13 mouse cellular contexts compared by ENCODE assay signal in genomic region chr15:102623121-102623520, GRCm38 (mm10). TPM values are rescaled to one million over a fixed set of nuclear protein-coding genes. Genes with fewer than 3 reads are reported as not detected.
A peak's percentile ranks its signal among the peaks of the same experiment; 100 is the strongest.
DNase-seq lines count a peak whose midpoint lies in the region; ATAC-seq and TF ChIP-seq lines count a peak whose summit lies in the region.
"Had no signal": no experiment of that assay in that cellular context is flagged by ENCODE, and none has a peak within 500 bp of the region (broad histone marks: within the 10 kb centered on the region; RNA-seq: fewer than 3 reads in every experiment).

No protein-coding gene starts in this region.

- ATAC-seq in hindbrain, embryonic 12.5 days (ENCODE audit: low FRiP score): no peak
- ATAC-seq in hindbrain, embryonic 11.5 days (ENCODE audit: low FRiP score): no peak
- no peak for ATAC-seq in midbrain, embryonic 15.5 days (replicated peaks)
- no peak for ATAC-seq in intestine, postnatal 0 days
- ATAC-seq in megakaryocyte-erythroid progenitor cell, adult 5-6 weeks (replicated peaks; ENCODE audit: low FRiP score, low TSS enrichment, poor library complexity, severe bottlenecking): no peak
- no peak for ATAC-seq in midbrain, embryonic 13.5 days

- no peaks in the 10 kb centered on the region for H3K9me3 ChIP-seq in hindbrain, embryonic 12.5 days (replicated peaks)
- no peaks in the 10 kb centered on the region for H3K9me3 ChIP-seq in hindbrain, embryonic 11.5 days (ENCODE audit: control insufficient read depth, low read length)
- H3K9me3 ChIP-seq in midbrain, embryonic 15.5 days: no peaks in the 10 kb centered on the region
- no peaks in the 10 kb centered on the region for H3K9me3 ChIP-seq in midbrain, embryonic 10.5 days (replicated peaks)
- H3K9me3 ChIP-seq in intestine, postnatal 0 days (ENCODE audit: control insufficient read depth): no peaks in the 10 kb centered on the region
- no peaks in the 10 kb centered on the region for H3K9me3 ChIP-seq in midbrain, embryonic 13.5 days

- no peak overlapping the region for H3K4me3 ChIP-seq in hindbrain, embryonic 12.5 days
- H3K4me3 ChIP-seq in hindbrain, embryonic 11.5 days (ENCODE audit: low read depth, low read length): no peak overlapping the region
- no peak overlapping the region for H3K4me3 ChIP-seq in midbrain, embryonic 15.5 days
- H3K4me3 ChIP-seq in midbrain, embryonic 10.5 days: no peak overlapping the region
- H3K4me3 ChIP-seq in intestine, postnatal 0 days (ENCODE audit: low read depth, low read length): no peak overlapping the region
- no peak overlapping the region for H3K4me3 ChIP-seq in midbrain, embryonic 13.5 days (replicated peaks)

- DNase-seq in hindbrain, embryonic 11.5 days (ENCODE audit: low spot score): no peak
- no peak for DNase-seq in midbrain, embryonic 10.5 days (ENCODE audit: low spot score)
- no peak for DNase-seq in adrenal gland, postnatal 4 days (ENCODE audit: low spot score in 2 of 2)
- DNase-seq: adrenal gland, postnatal 14 days; cerebellum, postnatal 25 days; kidney, adult 18-20 months; right cerebral cortex, postnatal 25 days had no signal

- no peak for TF ChIP-seq CTCF in intestine, postnatal 0 days (IDR thresholded peaks at IDR 0.05; ENCODE audit: low read depth)

- WGBS in hindbrain, embryonic 12.5 days: 87% methylated on average over 3 of the region's 3 CpGs
- 87% methylated on average over 3 of the region's 3 CpGs for WGBS in hindbrain, embryonic 11.5 days
- 93% methylated on average over 3 of the region's 3 CpGs for WGBS in midbrain, embryonic 15.5 days
- WGBS in midbrain, embryonic 10.5 days: 92% methylated on average over 3 of the region's 3 CpGs
- 67% methylated on average over 3 of the region's 3 CpGs for WGBS in intestine, postnatal 0 days
- WGBS in midbrain, embryonic 13.5 days: 93% methylated on average over 3 of the region's 3 CpGs

- H3K36me3 ChIP-seq in hindbrain, embryonic 12.5 days: no peaks in the 10 kb centered on the region
- H3K36me3 ChIP-seq in hindbrain, embryonic 11.5 days (ENCODE audit: control insufficient read depth, insufficient read depth, low read length): no peaks in the 10 kb centered on the region
- no peaks in the 10 kb centered on the region for H3K36me3 ChIP-seq in midbrain, embryonic 15.5 days (replicated peaks)
- H3K36me3 ChIP-seq in midbrain, embryonic 10.5 days: 0 out of 2 replicates have a peak, but pooled peaks cover 7% of the 10 kb centered on the region
- no peaks in the 10 kb centered on the region for H3K36me3 ChIP-seq in intestine, postnatal 0 days (ENCODE audit: control insufficient read depth, insufficient read depth)
- no peaks in the 10 kb centered on the region for H3K36me3 ChIP-seq in midbrain, embryonic 13.5 days

- no peak overlapping the region for H3K9ac ChIP-seq in hindbrain, embryonic 12.5 days
- no peak overlapping the region for H3K9ac ChIP-seq in hindbrain, embryonic 11.5 days (ENCODE audit: low read depth, low read length)
- no peak overlapping the region for H3K9ac ChIP-seq in midbrain, embryonic 15.5 days
- no peak overlapping the region for H3K9ac ChIP-seq in intestine, postnatal 0 days (ENCODE audit: low read depth, low read length)
- H3K9ac ChIP-seq in midbrain, embryonic 13.5 days (replicated peaks): no peak overlapping the region; the same call in 1 of the 2 replicates

- peaks cover 15% of the 10 kb centered on the region for H3K4me1 ChIP-seq in hindbrain, embryonic 12.5 days
- H3K4me1 ChIP-seq in hindbrain, embryonic 11.5 days (replicated peaks; ENCODE audit: control insufficient read depth, insufficient read depth, low read length): peaks cover 3% of the 10 kb centered on the region; the same call in 1 of the 2 replicates
- H3K4me1 ChIP-seq in midbrain, embryonic 15.5 days: peaks cover 22% of the 10 kb centered on the region
- peaks cover 23% of the 10 kb centered on the region for H3K4me1 ChIP-seq in midbrain, embryonic 10.5 days
- H3K4me1 ChIP-seq in intestine, postnatal 0 days (replicated peaks; ENCODE audit: control insufficient read depth, insufficient read depth, low read length): no peaks in the 10 kb centered on the region
- peaks cover 19% of the 10 kb centered on the region for H3K4me1 ChIP-seq in midbrain, embryonic 13.5 days (replicated peaks)

- no peak overlapping the region for H3K27ac ChIP-seq in hindbrain, embryonic 12.5 days
- no peak overlapping the region for H3K27ac ChIP-seq in hindbrain, embryonic 11.5 days (ENCODE audit: low read depth, low read length)
- no peak overlapping the region for H3K27ac ChIP-seq in midbrain, embryonic 15.5 days
- H3K27ac ChIP-seq in midbrain, embryonic 10.5 days (replicated peaks): no peak overlapping the region
- no peak overlapping the region for H3K27ac ChIP-seq in intestine, postnatal 0 days (ENCODE audit: low read depth, low read length)
- H3K27ac ChIP-seq in midbrain, embryonic 13.5 days: no peak overlapping the region

- no peaks in the 10 kb centered on the region for H3K27me3 ChIP-seq in hindbrain, embryonic 12.5 days
- no peaks in the 10 kb centered on the region for H3K27me3 ChIP-seq in hindbrain, embryonic 11.5 days (ENCODE audit: control insufficient read depth, insufficient read depth, low read length)
- no peaks in the 10 kb centered on the region for H3K27me3 ChIP-seq in midbrain, embryonic 15.5 days (replicated peaks)
- H3K27me3 ChIP-seq in midbrain, embryonic 10.5 days (ENCODE audit: low read depth, poor library complexity, severe bottlenecking): no peaks in the 10 kb centered on the region
- no peaks in the 10 kb centered on the region for H3K27me3 ChIP-seq in intestine, postnatal 0 days (replicated peaks; ENCODE audit: control insufficient read depth, insufficient read depth, low read length)
- H3K27me3 ChIP-seq in midbrain, embryonic 13.5 days: no peaks in the 10 kb centered on the region

- peak overlapping the region; percentile 21; the same call in 1 of the 2 replicates for H3K4me2 ChIP-seq in hindbrain, embryonic 12.5 days (replicated peaks)
- H3K4me2 ChIP-seq in hindbrain, embryonic 11.5 days (replicated peaks; ENCODE audit: low read depth, low read length): no peak overlapping the region
- peak overlapping the region; percentile 5; the same call in 1 of the 2 replicates for H3K4me2 ChIP-seq in midbrain, embryonic 15.5 days
- peak overlapping the region; percentile 21 for H3K4me2 ChIP-seq in intestine, postnatal 0 days (replicated peaks; ENCODE audit: low read depth)
- no peak overlapping the region for H3K4me2 ChIP-seq in midbrain, embryonic 13.5 days (replicated peaks)

RNA-seq across cellular contexts. Expression of gene Gm28047, which starts 1.7 kb away (rescaled TPM):
- not detected in 2 replicates for polyA plus RNA-seq in hindbrain, embryonic 12.5 days (2016; fragmentation: Nextera tagmentation; extraction: Ambion mirVana)
- 0.93 TPM in 1 of 2 replicates, not detected in the other for polyA plus RNA-seq in hindbrain, embryonic 11.5 days (2014; fragmentation: Nextera tagmentation; extraction: Ambion mirVana)
- polyA plus RNA-seq in midbrain, embryonic 15.5 days (2015; fragmentation: Nextera tagmentation; extraction: Ambion mirVana): not detected in 2 replicates
- polyA plus RNA-seq in midbrain, embryonic 10.5 days (2016; fragmentation: Nextera tagmentation; extraction: Ambion mirVana): not detected in 2 replicates
- polyA plus RNA-seq in intestine, postnatal 0 days (2015; fragmentation: Nextera tagmentation; extraction: Ambion mirVana): not detected in 2 replicates
- 2.6 TPM in 1 of 2 replicates, not detected in the other for total RNA-seq in megakaryocyte-erythroid progenitor cell, adult 5-6 weeks (2014; fragmentation: Nextera tagmentation)
- not detected in 2 replicates for total RNA-seq in megakaryocyte-erythroid progenitor cell, adult 5-6 weeks (2017)
- 1 to 10 TPM in 1 of 2 experiments, not detected in 1; 1.5 TPM for total RNA-seq in adrenal gland, postnatal 4 days (2021)
- polyA plus RNA-seq in midbrain, embryonic 13.5 days (2015; fragmentation: Nextera tagmentation; extraction: Ambion mirVana): not detected in 2 replicates
- total RNA-seq: adrenal gland, postnatal 14 days; ES-E14 had no signal

RNA-seq across cellular contexts. Expression of gene Atf7, which starts 2.1 kb away (rescaled TPM):
- 23.6 and 24.5 TPM in 2 replicates for polyA plus RNA-seq in hindbrain, embryonic 12.5 days (2016; fragmentation: Nextera tagmentation; extraction: Ambion mirVana)
- polyA plus RNA-seq in hindbrain, embryonic 11.5 days (2014; fragmentation: Nextera tagmentation; extraction: Ambion mirVana): 14.7 and 15.5 TPM in 2 replicates
- 15.6 and 20.0 TPM in 2 replicates for polyA plus RNA-seq in midbrain, embryonic 15.5 days (2015; fragmentation: Nextera tagmentation; extraction: Ambion mirVana)
- 14.9 and 21.8 TPM in 2 replicates for polyA plus RNA-seq in midbrain, embryonic 10.5 days (2016; fragmentation: Nextera tagmentation; extraction: Ambion mirVana)
- 15.0 and 17.1 TPM in 2 replicates for polyA plus RNA-seq in intestine, postnatal 0 days (2015; fragmentation: Nextera tagmentation; extraction: Ambion mirVana)
- 115 and 116 TPM in 2 replicates for total RNA-seq in megakaryocyte-erythroid progenitor cell, adult 5-6 weeks (2014; fragmentation: Nextera tagmentation)
- total RNA-seq in megakaryocyte-erythroid progenitor cell, adult 5-6 weeks (2017): 24.7 and 27.0 TPM in 2 replicates
- 10 to 100 TPM; 81.4 to 87.1 TPM for total RNA-seq in adrenal gland, postnatal 4 days (2021)
- polyA plus RNA-seq in midbrain, embryonic 13.5 days (2015; fragmentation: Nextera tagmentation; extraction: Ambion mirVana): 15.9 and 22.1 TPM in 2 replicates

RNA-seq across cellular contexts. Expression of gene Atp5g2, which starts 49.0 kb away (rescaled TPM):
- 53.9 and 60.4 TPM in 2 replicates for polyA plus RNA-seq in hindbrain, embryonic 12.5 days (2016; fragmentation: Nextera tagmentation; extraction: Ambion mirVana)
- polyA plus RNA-seq in hindbrain, embryonic 11.5 days (2014; fragmentation: Nextera tagmentation; extraction: Ambion mirVana): 57.6 and 66.0 TPM in 2 replicates
- 39.5 and 43.4 TPM in 2 replicates for polyA plus RNA-seq in midbrain, embryonic 15.5 days (2015; fragmentation: Nextera tagmentation; extraction: Ambion mirVana)
- polyA plus RNA-seq in midbrain, embryonic 10.5 days (2016; fragmentation: Nextera tagmentation; extraction: Ambion mirVana): 62.3 and 73.7 TPM in 2 replicates
- polyA plus RNA-seq in intestine, postnatal 0 days (2015; fragmentation: Nextera tagmentation; extraction: Ambion mirVana): 74.5 and 77.9 TPM in 2 replicates
- 135 and 168 TPM in 2 replicates for total RNA-seq in megakaryocyte-erythroid progenitor cell, adult 5-6 weeks (2014; fragmentation: Nextera tagmentation)
- 71.6 and 94.3 TPM in 2 replicates for total RNA-seq in megakaryocyte-erythroid progenitor cell, adult 5-6 weeks (2017)
- total RNA-seq in adrenal gland, postnatal 4 days (2021): 10 to 100 TPM; 18.1 to 18.2 TPM
- polyA plus RNA-seq in midbrain, embryonic 13.5 days (2015; fragmentation: Nextera tagmentation; extraction: Ambion mirVana): 58.9 and 59.1 TPM in 2 replicates

Comparison
In these comparisons a context has a peak if more than half of its experiments do, and no peak if none do; other contexts are left out.
1. H3K4me2 ChIP-seq: peak in hindbrain, embryonic 12.5 days (single experiment), midbrain, embryonic 15.5 days (single experiment) and intestine, postnatal 0 days (single experiment); none in hindbrain, embryonic 11.5 days (single experiment) and midbrain, embryonic 13.5 days (single experiment).